Mouse (Mus musculus): ENCODE results near the gene Tgfbr3l. TPM values are rescaled to one million over a fixed set of nuclear protein-coding genes. Genes with fewer than 3 reads are reported as not detected.

The Tgfbr3l gene
- polyA plus RNA-seq (2012; rRNA removed) = 18.7 and 27.8 TPM in 2 replicates

DNA sequence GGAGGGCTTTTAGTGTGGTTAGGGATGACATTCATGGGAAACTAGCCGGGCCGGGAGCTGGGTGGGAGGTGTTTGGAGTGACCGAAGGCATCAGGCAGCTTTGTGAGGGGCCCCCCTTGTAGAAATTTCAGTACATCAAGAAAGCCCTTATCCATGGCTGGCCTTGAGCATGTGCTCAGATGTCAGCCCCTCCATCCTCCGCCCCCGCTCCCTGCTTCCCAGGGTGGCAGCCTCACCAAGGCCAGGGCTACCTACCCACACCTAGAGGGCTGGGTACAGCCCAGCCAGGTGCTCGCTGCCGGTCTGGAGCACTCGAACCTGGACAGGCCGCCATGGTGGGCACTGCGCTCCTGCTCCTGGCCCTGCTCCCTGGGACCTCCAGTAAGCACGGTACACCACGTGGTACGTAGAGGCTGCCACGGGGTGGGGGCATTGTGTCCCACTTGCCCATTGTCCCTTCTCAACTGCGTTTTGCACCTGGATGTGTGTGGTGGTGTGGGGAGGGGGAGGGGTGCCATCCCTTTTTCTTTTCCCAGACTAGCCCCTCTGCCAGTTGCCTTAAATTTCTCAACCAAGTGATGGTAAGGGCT, at the start of gene Tgfbr3l:
Gene Tgfbr3l, plus strand, starts transcription at position 264 of the 590 bp plus-strand sequence.
- H3K27ac ChIP-seq (ENCODE audit: insufficient read depth, low read depth, low read length) = no peak within 1 kb of the TSS
- WGBS = 86% methylated on average over 15 of the region's 15 CpGs
- H3K36me3 ChIP-seq (ENCODE audit: control insufficient read depth, insufficient read depth, low read length) = no peaks in the 10 kb centered on the region; the same call in 1 of the 2 replicates
- no peak within 1 kb of the TSS for H3K4me3 ChIP-seq (ENCODE audit: insufficient read depth, low read depth, low read length)
- DNase-seq = no peak
- H3K4me1 ChIP-seq (ENCODE audit: control insufficient read depth, insufficient read depth, low read length) = peaks cover 3% of the 10 kb centered on the region; the same call in 1 of the 2 replicates
- TF ChIP-seq CTCF (conservative IDR thresholded peaks at IDR 0.05; ENCODE audit: insufficient read depth, insufficient read length, low read depth, low read length) (no peak), POLR2A (IDR thresholded peaks at IDR 0.05; ENCODE audit: low read depth, low read length) (no peak)
- no peaks in the 10 kb centered on the region for H3K27me3 ChIP-seq (replicated peaks; ENCODE audit: control insufficient read depth, insufficient read depth, low read length)

DNA sequence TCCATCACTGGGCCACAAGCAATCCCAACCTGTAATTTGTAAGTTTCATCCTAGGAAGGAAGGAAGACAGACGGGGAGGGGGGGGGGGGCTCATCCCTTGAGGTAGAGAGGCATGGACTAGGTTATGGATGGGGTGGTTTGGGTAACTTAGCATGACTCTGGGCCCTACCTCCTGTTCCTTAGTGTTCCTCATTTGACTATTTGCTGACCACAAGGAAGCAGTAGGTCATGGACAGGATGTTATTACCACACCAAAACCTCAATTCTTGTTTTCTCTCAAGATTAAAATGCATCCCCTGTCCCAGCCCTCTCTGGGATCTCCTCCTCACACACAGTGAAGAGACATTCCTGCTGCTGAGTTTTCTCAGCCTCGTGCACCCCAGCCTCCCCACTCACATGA, 46.7 kb upstream of the Tgfbr3l start:
- TF ChIP-seq CTCF (conservative IDR thresholded peaks at IDR 0.05; ENCODE audit: insufficient read depth, insufficient read length, low read depth, low read length) (no peak), POLR2A (IDR thresholded peaks at IDR 0.05; ENCODE audit: low read depth, low read length) (no peak)
- Histone ChIP-seq H3K4me3 (ENCODE audit: insufficient read depth, low read depth, low read length) (no peak overlapping the region), H3K4me1 (ENCODE audit: control insufficient read depth, insufficient read depth, low read length) (no peaks in the 10 kb centered on the region), H3K27ac (ENCODE audit: insufficient read depth, low read depth, low read length) (no peak overlapping the region), H3K36me3 (ENCODE audit: control insufficient read depth, insufficient read depth, low read length) (no peaks in the 10 kb centered on the region), H3K27me3 (replicated peaks; ENCODE audit: control insufficient read depth, insufficient read depth, low read length) (no peaks in the 10 kb centered on the region)
- 80% methylated on average over 2 of the region's 2 CpGs for WGBS
- DNase-seq = no peak

DNA sequence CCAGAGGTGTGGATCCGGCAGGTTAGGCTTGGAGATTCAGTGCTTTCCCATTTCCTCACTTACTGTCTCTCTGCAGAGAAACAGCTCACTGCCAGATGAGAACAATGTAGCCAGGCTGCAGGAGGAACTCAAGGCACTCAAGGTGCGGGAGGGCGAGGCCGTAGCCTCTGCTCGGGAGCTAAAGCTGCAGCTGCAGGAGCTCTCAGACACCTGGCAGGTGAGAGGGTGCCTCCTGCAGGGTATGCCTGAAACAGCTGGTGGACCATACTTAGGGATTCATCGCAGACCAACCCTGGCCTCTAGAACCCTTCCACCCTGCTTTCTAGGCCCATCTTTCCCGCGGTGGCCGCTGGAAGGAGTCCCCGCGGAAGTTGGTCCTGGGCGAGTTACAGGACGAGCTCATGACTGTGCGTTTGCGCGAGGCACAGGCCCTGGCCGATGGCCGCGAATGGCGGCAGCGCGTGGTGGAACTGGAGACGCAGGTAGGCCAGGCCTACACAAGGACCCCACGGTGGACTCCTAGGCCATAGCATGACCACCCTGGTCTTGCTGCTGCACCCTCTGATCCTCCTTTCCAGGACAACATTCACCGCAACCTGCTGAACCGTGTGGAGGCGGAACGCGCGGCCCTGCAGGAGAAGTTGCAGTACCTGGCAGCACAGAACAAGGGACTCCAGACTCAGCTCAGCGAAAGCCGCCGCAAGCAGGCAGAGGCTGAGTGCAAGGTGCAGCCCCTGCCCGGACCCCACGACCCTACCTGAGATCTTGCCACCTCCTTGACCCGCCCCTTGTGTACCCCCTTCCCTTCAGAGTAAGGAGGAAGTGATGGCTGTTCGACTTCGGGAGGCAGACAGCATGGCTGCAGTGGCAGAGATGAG, 42.5 kb upstream of the Tgfbr3l start:
- no peak for DNase-seq
- 70% methylated on average over 38 of the region's 38 CpGs for WGBS
- TF ChIP-seq POLR2A (IDR thresholded peaks at IDR 0.05; ENCODE audit: low read depth, low read length) (no peak), CTCF (conservative IDR thresholded peaks at IDR 0.05; ENCODE audit: insufficient read depth, insufficient read length, low read depth, low read length) (no peak)
- no peak overlapping the region for H3K27ac ChIP-seq (ENCODE audit: insufficient read depth, low read depth, low read length)
- no peaks in the 10 kb centered on the region for H3K4me1 ChIP-seq (ENCODE audit: control insufficient read depth, insufficient read depth, low read length)
- no peaks in the 10 kb centered on the region for H3K36me3 ChIP-seq (ENCODE audit: control insufficient read depth, insufficient read depth, low read length)
- no peak overlapping the region for H3K4me3 ChIP-seq (ENCODE audit: insufficient read depth, low read depth, low read length)
- no peaks in the 10 kb centered on the region for H3K27me3 ChIP-seq (replicated peaks; ENCODE audit: control insufficient read depth, insufficient read depth, low read length)

DNA sequence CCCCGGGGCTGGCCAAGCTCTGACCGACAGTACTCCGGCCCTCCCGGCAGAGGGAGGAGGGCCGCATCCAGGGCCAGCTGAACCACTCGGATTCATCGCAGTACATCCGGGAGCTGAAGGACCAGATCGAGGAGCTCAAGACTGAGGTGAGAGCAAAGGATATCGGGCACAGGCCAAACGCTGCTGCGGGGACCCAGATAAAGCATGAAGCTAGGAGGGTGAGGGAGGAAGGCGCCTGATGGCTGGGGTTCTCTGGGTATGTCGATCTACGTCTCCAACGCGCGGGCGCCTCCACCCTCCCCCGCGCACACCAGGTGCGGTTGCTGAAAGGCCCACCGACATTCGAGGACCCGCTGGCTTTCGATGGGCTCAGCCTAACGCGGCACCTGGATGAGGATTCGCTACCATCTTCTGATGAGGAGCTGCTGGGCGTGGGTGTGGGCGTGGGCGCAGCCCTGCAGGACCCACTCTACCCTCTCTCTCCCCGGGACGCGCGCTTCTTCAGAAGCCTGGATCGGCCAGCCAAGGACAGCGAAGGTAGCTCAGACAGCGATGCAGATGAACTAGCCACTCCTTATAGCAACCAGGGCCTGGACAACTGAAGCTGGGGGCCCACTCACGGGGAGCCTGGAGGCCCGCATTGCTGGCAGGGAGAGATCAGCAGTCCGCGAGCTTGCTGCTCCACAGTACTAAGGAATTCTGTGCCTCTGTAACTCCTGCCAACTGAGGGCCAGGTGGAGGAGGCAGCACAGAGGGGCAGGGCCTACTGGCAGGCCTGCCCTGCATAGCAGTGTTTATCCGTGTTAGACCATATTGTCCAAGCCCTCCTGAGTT, 41.6 kb upstream of the Tgfbr3l start:
- Histone ChIP-seq H3K27ac (ENCODE audit: insufficient read depth, low read depth, low read length) (no peak overlapping the region), H3K4me3 (ENCODE audit: insufficient read depth, low read depth, low read length) (no peak overlapping the region), H3K27me3 (replicated peaks; ENCODE audit: control insufficient read depth, insufficient read depth, low read length) (no peaks in the 10 kb centered on the region), H3K4me1 (ENCODE audit: control insufficient read depth, insufficient read depth, low read length) (no peaks in the 10 kb centered on the region), H3K36me3 (ENCODE audit: control insufficient read depth, insufficient read depth, low read length) (no peaks in the 10 kb centered on the region)
- TF ChIP-seq POLR2A (IDR thresholded peaks at IDR 0.05; ENCODE audit: low read depth, low read length) (no peak), CTCF (conservative IDR thresholded peaks at IDR 0.05; ENCODE audit: insufficient read depth, insufficient read length, low read depth, low read length) (no peak)
- no peak for DNase-seq
- 65% methylated on average over 44 of the region's 44 CpGs for WGBS

DNA sequence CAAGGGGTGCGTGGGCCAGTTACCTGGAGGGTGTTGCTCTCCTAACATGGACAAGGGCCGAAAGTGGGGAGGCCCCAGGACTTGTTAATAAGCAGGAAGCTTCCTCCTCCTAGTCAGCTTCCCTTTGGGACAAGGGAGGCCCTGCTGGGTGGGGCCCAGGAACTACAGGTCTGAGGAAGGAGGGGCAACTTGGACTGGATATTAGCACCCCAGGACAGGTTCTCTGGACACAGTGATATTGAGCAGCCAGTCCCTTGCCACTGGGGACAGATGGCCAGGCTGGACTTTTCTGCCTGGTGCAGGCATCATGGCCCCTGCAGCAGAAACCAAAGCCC, 41.0 kb upstream of the Tgfbr3l start:
- H3K36me3 ChIP-seq (ENCODE audit: control insufficient read depth, insufficient read depth, low read length) = no peaks in the 10 kb centered on the region
- no peak overlapping the region for H3K4me3 ChIP-seq (ENCODE audit: insufficient read depth, low read depth, low read length)
- no peaks in the 10 kb centered on the region for H3K4me1 ChIP-seq (ENCODE audit: control insufficient read depth, insufficient read depth, low read length)
- H3K27me3 ChIP-seq (replicated peaks; ENCODE audit: control insufficient read depth, insufficient read depth, low read length) = no peaks in the 10 kb centered on the region
- WGBS = 86% methylated on average over 2 of the region's 2 CpGs
- no peak overlapping the region for H3K27ac ChIP-seq (ENCODE audit: insufficient read depth, low read depth, low read length)
- DNase-seq = no peak
- TF ChIP-seq CTCF (conservative IDR thresholded peaks at IDR 0.05; ENCODE audit: insufficient read depth, insufficient read length, low read depth, low read length) (no peak), POLR2A (IDR thresholded peaks at IDR 0.05; ENCODE audit: low read depth, low read length) (no peak)

DNA sequence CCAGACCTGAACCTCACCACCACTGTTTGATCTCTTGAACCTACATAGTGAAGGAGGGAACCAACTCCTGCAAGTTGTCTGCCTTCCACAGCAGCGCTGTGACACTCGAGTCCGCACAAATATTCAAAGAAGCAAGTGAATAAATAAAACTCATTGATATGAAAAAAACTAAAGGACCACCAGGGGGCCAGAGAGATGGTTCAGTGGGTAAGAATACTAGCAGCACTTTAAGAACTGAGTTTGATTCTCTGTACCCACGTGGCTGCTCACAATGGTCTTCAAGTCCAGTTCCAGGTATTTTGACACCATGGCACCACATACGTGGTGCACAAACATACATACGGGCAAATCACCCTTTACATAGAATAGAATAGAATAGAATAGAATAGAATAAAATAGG, 36.9 kb upstream of the Tgfbr3l start:
- TF ChIP-seq CTCF (conservative IDR thresholded peaks at IDR 0.05; ENCODE audit: insufficient read depth, insufficient read length, low read depth, low read length) (no peak), POLR2A (IDR thresholded peaks at IDR 0.05; ENCODE audit: low read depth, low read length) (no peak)
- Histone ChIP-seq H3K27ac (ENCODE audit: insufficient read depth, low read depth, low read length) (no peak overlapping the region), H3K4me1 (ENCODE audit: control insufficient read depth, insufficient read depth, low read length) (peaks cover 4% of the 10 kb centered on the region; the same call in 1 of the 2 replicates), H3K36me3 (ENCODE audit: control insufficient read depth, insufficient read depth, low read length) (no peaks in the 10 kb centered on the region), H3K4me3 (ENCODE audit: insufficient read depth, low read depth, low read length) (no peak overlapping the region), H3K27me3 (replicated peaks; ENCODE audit: control insufficient read depth, insufficient read depth, low read length) (no peaks in the 10 kb centered on the region; the same call in 1 of the 2 replicates)
- WGBS = 73% methylated on average over 6 of the region's 6 CpGs
- DNase-seq = no peak
